Mouse (Mus musculus): ENCODE data around the gene Ccdc113. TPM values are rescaled to one million over a fixed set of nuclear protein-coding genes. Genes with fewer than 3 reads are reported as not detected.

Ccdc113 gene
- total RNA-seq, 2 experiments from 2014 or later: 0.76 to 1.2 TPM

- no peak for DNase-seq
These were observed 5.6 kb downstream of the Ccdc113 start for GRCm38 (mm10) chr8:95539487-95539886.

- no peak for DNase-seq
These were observed 8.3 kb downstream of the Ccdc113 start for GRCm38 (mm10) chr8:95542191-95542590.

- no peak for DNase-seq
These were observed 9.2 kb downstream of the Ccdc113 start for GRCm38 (mm10) chr8:95543065-95543464.

- no peak for DNase-seq
These were observed 11.9 kb downstream of the Ccdc113 start for GRCm38 (mm10) chr8:95545815-95546214.

GRCm38 (mm10) chr8:95546986-95547385, 13.1 kb downstream of the Ccdc113 start:
- no peak for DNase-seq

- DNase-seq: no peak
These were observed 14.0 kb downstream of the Ccdc113 start for GRCm38 (mm10) chr8:95547931-95548330.

GRCm38 (mm10) chr8:95549871-95550829, 16.3 kb downstream of the Ccdc113 start:
- DNase-seq: no peak

- no peak for DNase-seq
These were observed 17.7 kb downstream of the Ccdc113 start for GRCm38 (mm10) chr8:95551577-95551976.

- DNase-seq: no peak
These were observed 22.1 kb downstream of the Ccdc113 start for GRCm38 (mm10) chr8:95555963-95556362.

- DNase-seq: no peak
These were observed 32.3 kb downstream of the Ccdc113 start for GRCm38 (mm10) chr8:95566217-95566616.

GRCm38 (mm10) chr8:95566809-95567208, 32.9 kb downstream of the Ccdc113 start:
- DNase-seq: no peak

- DNase-seq: no peak
These were observed 39.3 kb downstream of the Ccdc113 start for GRCm38 (mm10) chr8:95573146-95573545.

GRCm38 (mm10) chr8:95576240-95576639, 42.4 kb downstream of the Ccdc113 start, which contains the start of gene Prss54:
TSS of gene Prss54 (minus strand) at chr8:95576340.
- DNase-seq: no peak

- DNase-seq: no peak
These were observed 53.5 kb downstream of the Ccdc113 start for GRCm38 (mm10) chr8:95587339-95587738.

- no peak for DNase-seq
These were observed 55.4 kb downstream of the Ccdc113 start for GRCm38 (mm10) chr8:95589282-95589681.

GRCm38 (mm10) chr8:95590539-95590938, 56.7 kb downstream of the Ccdc113 start:
- no peak for DNase-seq

GRCm38 (mm10) chr8:95592131-95592780, 58.4 kb downstream of the Ccdc113 start:
- DNase-seq: no peak

- no peak for DNase-seq
These were observed 59.8 kb downstream of the Ccdc113 start for GRCm38 (mm10) chr8:95593439-95594393.

- DNase-seq: no peak
These were observed 61.2 kb downstream of the Ccdc113 start for GRCm38 (mm10) chr8:95595131-95595530.

- no peak for DNase-seq
These were observed 63.0 kb downstream of the Ccdc113 start for GRCm38 (mm10) chr8:95596841-95597241.

GRCm38 (mm10) chr8:95599861-95600260, 66.0 kb downstream of the Ccdc113 start:
- DNase-seq: peak; percentile 71

GRCm38 (mm10) chr8:95601306-95601705, 67.4 kb downstream of the Ccdc113 start:
- DNase-seq: no peak

Data from adrenal gland, postnatal 10 days (tissue).